Mouse (Mus musculus): ENCODE results near the gene Nkx1-2. TPM values are rescaled to one million over a fixed set of nuclear protein-coding genes. Genes with fewer than 3 reads are reported as not detected.

Nkx1-2 gene
- polyA plus RNA-seq, 1 experiment from 2014 or later = not detected

GRCm38 (mm10) chr7:132619975-132620918 lies 20.8 kb upstream of the Nkx1-2 start:
- Histone ChIP-seq H3K27ac (no peak overlapping the region), H3K4me3 (no peak overlapping the region), H3K27me3 (ENCODE audit: insufficient read depth, poor library complexity, severe bottlenecking) (peaks cover 23% of the 10 kb centered on the region; the same call in 1 of the 2 replicates), H3K4me1 (peaks cover 8% of the 10 kb centered on the region), H3K9me3 (no peaks in the 10 kb centered on the region), H3K36me3 (no peaks in the 10 kb centered on the region)
- WGBS = 86% methylated on average over 15 of the region's 15 CpGs
- no peak for DNase-seq (ENCODE audit: low spot score)

DNA sequence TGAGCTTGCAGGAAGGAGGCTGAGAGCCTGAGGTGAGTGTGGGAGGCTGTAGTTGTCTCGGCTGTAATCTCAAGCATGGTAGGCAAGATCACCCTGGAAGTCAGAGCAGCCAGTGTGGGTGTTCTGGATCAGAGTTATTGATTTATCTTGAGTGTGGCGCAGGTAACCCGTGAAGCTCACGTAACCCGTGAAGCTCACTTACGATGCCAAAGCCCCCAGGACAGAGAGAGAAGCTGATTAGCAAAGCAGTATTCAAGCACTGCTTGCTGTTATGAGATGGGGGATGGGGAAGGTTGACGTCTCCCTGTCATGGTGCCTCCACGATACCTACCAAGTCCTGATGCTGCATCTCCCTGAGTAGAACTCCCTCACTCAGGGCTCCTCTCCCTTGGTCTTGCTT lies 20.1 kb upstream of the Nkx1-2 start:
- Histone ChIP-seq H3K9me3 (no peaks in the 10 kb centered on the region), H3K27ac (no peak overlapping the region), H3K4me3 (no peak overlapping the region), H3K27me3 (ENCODE audit: insufficient read depth, poor library complexity, severe bottlenecking) (peaks cover 27% of the 10 kb centered on the region; the same call in 1 of the 2 replicates), H3K4me1 (peaks cover 14% of the 10 kb centered on the region), H3K36me3 (no peaks in the 10 kb centered on the region)
- 88% methylated on average over 8 of the region's 8 CpGs for WGBS
- DNase-seq (ENCODE audit: low spot score) = no peak

- 84% methylated on average over 5 of the region's 5 CpGs for WGBS
- Histone ChIP-seq H3K27ac (no peak overlapping the region), H3K4me1 (peaks cover 10% of the 10 kb centered on the region), H3K36me3 (no peaks in the 10 kb centered on the region), H3K27me3 (ENCODE audit: insufficient read depth, poor library complexity, severe bottlenecking) (peaks cover 27% of the 10 kb centered on the region; the same call in 1 of the 2 replicates), H3K4me3 (no peak overlapping the region), H3K9me3 (no peaks in the 10 kb centered on the region)
- no peak for DNase-seq (ENCODE audit: low spot score)
Observed at GRCm38 (mm10) chr7:132617021-132617564, 17.7 kb upstream of the Nkx1-2 start.

DNA sequence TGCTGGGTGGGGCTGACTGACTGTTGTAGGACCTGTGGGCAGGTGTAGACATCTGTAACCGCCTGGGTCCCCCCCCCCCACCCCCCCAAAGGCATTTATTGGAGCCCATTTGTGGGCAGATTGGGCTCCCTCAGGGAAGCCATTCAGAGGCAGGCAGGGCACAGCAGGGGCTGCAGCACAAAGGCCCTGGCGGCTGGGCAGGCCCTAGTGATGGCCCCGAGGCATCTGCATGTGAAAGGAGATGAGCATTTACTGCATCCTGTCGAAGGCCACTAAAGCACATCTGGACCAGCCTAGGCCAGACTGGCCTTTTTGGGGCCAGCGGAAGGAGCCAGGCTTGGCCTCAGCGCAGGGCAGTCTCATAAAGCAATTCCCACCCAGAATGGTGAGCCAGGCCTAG lies 17.0 kb upstream of the Nkx1-2 start:
- Histone ChIP-seq H3K27ac (no peak overlapping the region), H3K27me3 (ENCODE audit: insufficient read depth, poor library complexity, severe bottlenecking) (peaks cover 27% of the 10 kb centered on the region; the same call in 1 of the 2 replicates)

DNA sequence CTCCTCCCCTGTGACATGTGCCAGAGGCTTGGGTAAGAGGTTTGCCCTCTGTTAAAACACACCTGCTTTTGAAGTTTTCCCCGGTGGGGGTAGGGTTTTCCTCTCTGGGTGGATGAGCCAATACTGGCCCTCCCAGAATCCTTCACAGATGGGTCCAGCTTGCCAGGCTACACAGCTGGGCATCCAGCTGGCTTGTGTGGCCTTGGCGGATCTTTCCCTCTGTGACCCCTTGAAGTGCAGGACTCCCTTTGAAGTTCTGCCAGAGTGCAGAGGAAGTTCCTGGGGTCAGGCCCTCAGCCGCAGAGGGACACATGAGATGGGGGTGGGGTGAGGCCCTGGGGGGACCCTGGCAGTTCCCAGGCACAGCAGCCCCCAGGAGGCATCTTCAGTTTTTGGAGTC lies 15.9 kb upstream of the Nkx1-2 start:
- Histone ChIP-seq H3K9me3 (no peaks in the 10 kb centered on the region), H3K27ac (no peak overlapping the region; the same call in 1 of the 2 replicates), H3K4me3 (no peak overlapping the region), H3K27me3 (ENCODE audit: insufficient read depth, poor library complexity, severe bottlenecking) (peaks cover 27% of the 10 kb centered on the region; the same call in 1 of the 2 replicates), H3K4me1 (peaks cover 15% of the 10 kb centered on the region), H3K36me3 (no peaks in the 10 kb centered on the region)
- DNase-seq (ENCODE audit: low spot score) = no peak
- WGBS = 16% methylated on average over 3 of the region's 3 CpGs

More for the DNA sequence above, 17.0 kb upstream of the Nkx1-2 start:
- peaks cover 10% of the 10 kb centered on the region for H3K4me1 ChIP-seq
- no peak for DNase-seq (ENCODE audit: low spot score)
- no peaks in the 10 kb centered on the region for H3K9me3 ChIP-seq
- no peak overlapping the region for H3K4me3 ChIP-seq
- 39% methylated on average over 6 of the region's 6 CpGs for WGBS
- no peaks in the 10 kb centered on the region for H3K36me3 ChIP-seq

DNA sequence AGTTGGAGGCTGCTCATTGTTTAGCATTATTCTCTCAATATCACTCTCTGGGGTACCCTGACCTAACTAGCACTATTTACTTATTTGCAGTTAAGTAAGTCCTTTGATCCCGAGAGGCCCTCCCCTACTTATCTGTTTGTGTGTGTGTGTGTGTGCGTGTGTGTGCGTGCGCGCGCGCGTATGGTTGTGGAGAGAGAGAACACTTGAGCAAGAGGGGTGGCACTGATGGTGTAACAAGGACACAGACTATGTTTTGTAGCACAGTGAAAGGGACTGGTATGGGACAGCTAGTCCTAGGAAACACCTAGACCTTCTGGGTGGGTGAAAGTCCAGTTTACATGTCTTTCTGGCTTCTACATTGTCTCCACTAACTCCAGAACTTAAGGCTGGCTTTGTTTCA lies 12.1 kb upstream of the Nkx1-2 start:
- no peak overlapping the region for H3K27ac ChIP-seq
- no peak overlapping the region for H3K4me3 ChIP-seq
- H3K9me3 ChIP-seq = no peaks in the 10 kb centered on the region
- WGBS = 97% methylated on average over 8 of the region's 8 CpGs
- H3K36me3 ChIP-seq = no peaks in the 10 kb centered on the region
- DNase-seq (ENCODE audit: low spot score) = no peak
- peaks cover 19% of the 10 kb centered on the region for H3K4me1 ChIP-seq
- H3K27me3 ChIP-seq (ENCODE audit: insufficient read depth, poor library complexity, severe bottlenecking) = peaks cover 26% of the 10 kb centered on the region

DNA sequence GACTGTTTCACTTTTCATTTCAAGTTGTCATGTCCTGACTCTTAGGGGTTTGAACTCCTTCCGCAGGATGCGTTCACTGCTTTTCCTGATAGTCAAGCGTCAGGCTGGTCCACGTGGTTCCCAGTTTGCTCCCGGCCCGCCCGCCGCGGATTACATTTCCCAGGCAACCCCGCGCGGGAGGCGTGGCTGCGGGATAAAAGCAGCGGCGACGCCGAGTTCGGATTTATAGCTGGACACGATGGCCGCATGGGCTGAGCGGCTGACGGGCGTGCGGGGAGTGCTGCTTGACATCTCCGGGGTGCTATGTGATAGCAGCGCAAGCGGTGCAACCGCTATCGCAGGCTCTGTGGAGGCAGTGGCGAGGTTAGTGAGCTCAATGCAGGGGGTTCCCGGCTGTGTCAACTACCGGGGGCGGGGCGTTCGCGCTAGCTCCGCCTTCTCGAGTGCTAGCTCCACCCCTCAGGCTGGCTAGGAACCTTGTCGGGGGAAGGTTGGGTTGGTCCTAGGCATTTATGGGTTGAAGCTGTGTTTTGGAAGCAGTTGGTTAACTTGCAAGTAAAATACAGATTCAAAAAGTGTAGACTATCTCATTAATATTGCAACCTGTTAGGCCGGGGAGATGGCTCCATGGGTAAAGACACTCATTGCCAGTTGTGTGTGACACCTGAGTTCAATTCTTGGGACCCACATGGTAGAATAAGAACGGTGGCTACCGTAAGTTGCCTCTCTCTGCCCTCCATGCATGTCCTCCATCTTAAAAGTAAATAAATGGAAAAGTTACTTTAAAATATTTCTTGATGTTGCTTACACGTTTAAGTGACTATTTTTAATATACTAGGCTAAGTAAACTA lies 11.3 kb upstream of the Nkx1-2 start, which contains the start of gene Lhpp:
Gene Lhpp (plus strand): TSS at position 171 of the 851 bp plus-strand sequence.
- H3K27ac ChIP-seq = peak within 1 kb of the TSS; percentile 82

GRCm38 (mm10) chr7:132608316-132609020 lies 9.0 kb upstream of the Nkx1-2 start:
- Histone ChIP-seq H3K36me3 (no peaks in the 10 kb centered on the region), H3K4me1 (peaks cover 10% of the 10 kb centered on the region), H3K27me3 (ENCODE audit: insufficient read depth, poor library complexity, severe bottlenecking) (peaks cover 27% of the 10 kb centered on the region), H3K9me3 (no peaks in the 10 kb centered on the region), H3K27ac (no peak overlapping the region), H3K4me3 (no peak overlapping the region)
- DNase-seq (ENCODE audit: low spot score) = no peak
- 88% methylated on average over 4 of the region's 4 CpGs for WGBS

More for the DNA sequence above, 11.3 kb upstream of the Nkx1-2 start, which contains the start of gene Lhpp:
- H3K36me3 ChIP-seq = no peaks in the 10 kb centered on the region
- H3K4me1 ChIP-seq = peaks cover 19% of the 10 kb centered on the region
- WGBS = 7% methylated on average over 44 of the region's 44 CpGs
- peak; percentile 92 for DNase-seq (ENCODE audit: low spot score)
- peak within 1 kb of the TSS; percentile 78 for H3K4me3 ChIP-seq
- peaks cover 25% of the 10 kb centered on the region for H3K27me3 ChIP-seq (ENCODE audit: insufficient read depth, poor library complexity, severe bottlenecking)
- H3K9me3 ChIP-seq = no peaks in the 10 kb centered on the region

DNA sequence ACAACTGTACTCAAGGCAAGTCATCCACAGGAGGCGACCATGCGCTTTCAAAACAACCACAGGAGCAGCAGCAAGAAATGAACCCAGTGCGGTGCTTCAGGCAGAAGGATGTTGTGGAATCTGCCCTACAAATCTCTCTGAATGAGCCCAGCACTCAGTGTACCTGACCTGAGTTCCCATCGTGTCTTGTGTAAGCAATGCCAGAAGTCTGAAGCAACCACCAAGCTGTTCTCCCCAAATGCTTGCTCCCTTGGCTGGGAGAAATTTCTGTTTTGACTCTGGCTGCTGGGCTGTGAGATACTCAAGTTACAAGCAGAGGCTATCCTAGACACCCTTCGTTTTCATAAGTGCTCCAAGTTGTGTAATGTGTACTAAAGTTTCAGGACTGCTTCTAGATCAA lies 6.3 kb upstream of the Nkx1-2 start:
- no peak for DNase-seq (ENCODE audit: low spot score)

GRCm38 (mm10) chr7:132604720-132605119 lies 5.3 kb upstream of the Nkx1-2 start:
- Histone ChIP-seq H3K4me1 (peaks cover 4% of the 10 kb centered on the region), H3K27me3 (ENCODE audit: insufficient read depth, poor library complexity, severe bottlenecking) (peaks cover 63% of the 10 kb centered on the region), H3K36me3 (no peaks in the 10 kb centered on the region), H3K4me3 (no peak overlapping the region), H3K27ac (no peak overlapping the region), H3K9me3 (no peaks in the 10 kb centered on the region)
- 82% methylated on average over 4 of the region's 4 CpGs for WGBS
- DNase-seq (ENCODE audit: low spot score) = no peak

More for the DNA sequence above, 6.3 kb upstream of the Nkx1-2 start:
- no peaks in the 10 kb centered on the region for H3K9me3 ChIP-seq
- H3K36me3 ChIP-seq = no peaks in the 10 kb centered on the region
- peaks cover 54% of the 10 kb centered on the region for H3K27me3 ChIP-seq (ENCODE audit: insufficient read depth, poor library complexity, severe bottlenecking)
- H3K4me3 ChIP-seq = no peak overlapping the region
- no peak overlapping the region for H3K27ac ChIP-seq
- H3K4me1 ChIP-seq = peaks cover 8% of the 10 kb centered on the region
- 56% methylated on average over 5 of the region's 5 CpGs for WGBS

DNA sequence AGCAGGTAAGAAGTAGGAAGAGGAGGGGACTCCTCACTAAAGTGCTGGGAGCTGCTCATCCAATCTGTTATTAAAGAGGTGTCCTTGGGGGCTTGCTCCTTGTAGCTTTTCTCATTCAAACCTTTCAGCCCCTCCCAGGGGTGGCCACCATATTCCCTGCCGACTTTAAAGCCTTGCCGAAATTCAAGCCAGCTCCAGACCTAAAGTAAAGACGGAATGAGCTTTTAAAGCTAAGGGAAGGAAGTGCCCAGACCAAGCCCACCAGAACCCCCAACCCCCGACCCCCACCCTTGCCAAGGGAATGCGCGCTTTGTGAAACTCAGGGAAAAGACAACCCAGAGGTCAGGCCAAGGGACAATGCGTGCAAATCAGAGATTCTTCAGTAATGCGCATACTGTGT lies 1.5 kb upstream of the Nkx1-2 start:
- 8% methylated on average over 8 of the region's 8 CpGs for WGBS
- H3K27me3 ChIP-seq (ENCODE audit: insufficient read depth, poor library complexity, severe bottlenecking) = peaks cover 82% of the 10 kb centered on the region

GRCm38 (mm10) chr7:132600026-132600425 lies 589 bp upstream of the Nkx1-2 start:
- Histone ChIP-seq H3K27ac (no peak overlapping the region), H3K36me3 (no peaks in the 10 kb centered on the region), H3K9me3 (no peaks in the 10 kb centered on the region), H3K27me3 (ENCODE audit: insufficient read depth, poor library complexity, severe bottlenecking) (peaks cover 91% of the 10 kb centered on the region), H3K4me3 (peak overlapping the region; percentile 58), H3K4me1 (peaks cover 34% of the 10 kb centered on the region)
- 2% methylated on average over 9 of the region's 9 CpGs for WGBS
- no peak for DNase-seq (ENCODE audit: low spot score)

More for the DNA sequence above, 1.5 kb upstream of the Nkx1-2 start:
- Histone ChIP-seq H3K4me3 (no peak overlapping the region), H3K36me3 (no peaks in the 10 kb centered on the region), H3K4me1 (peaks cover 34% of the 10 kb centered on the region), H3K27ac (no peak overlapping the region), H3K9me3 (no peaks in the 10 kb centered on the region)
- no peak for DNase-seq (ENCODE audit: low spot score)
